Mouse (Mus musculus): ENCODE measurements at regions not wholly inside any gene's neighbourhood (a gene's known extent, or its start where the extent isn't known, plus 50 kb on each side); places are given as distances from the start of the nearest gene placed in this dataset.

DNA sequence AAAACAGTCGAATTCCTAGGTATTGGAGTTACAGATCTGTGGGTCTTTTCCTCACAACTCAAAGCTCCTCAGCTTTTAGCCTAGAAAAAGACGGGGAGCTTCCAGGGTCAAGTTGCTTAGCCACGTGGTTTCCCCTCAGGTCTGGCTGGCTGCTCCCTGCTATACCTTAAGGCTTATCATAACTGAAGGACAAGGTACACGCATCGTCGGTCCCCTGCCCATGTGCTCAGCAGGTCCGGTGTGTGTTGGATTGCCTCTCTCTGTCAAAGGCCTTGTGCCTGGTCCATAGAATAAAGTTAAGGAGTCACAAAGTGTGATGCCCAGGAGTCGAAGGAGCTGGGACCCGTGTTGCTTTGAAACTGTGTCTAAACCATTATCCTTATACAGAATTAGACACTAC, 337.7 kb upstream of the Rgma start:
- TF ChIP-seq USF1 (IDR thresholded peaks at IDR 0.05; ENCODE audit: low read depth), result no peak
- TF ChIP-seq CTCF (IDR thresholded peaks at IDR 0.05; ENCODE audit: control insufficient read depth, insufficient read depth, insufficient read length), result no peak
- no peak for TF ChIP-seq FOSL1 (IDR thresholded peaks at IDR 0.05; ENCODE audit: insufficient read depth, low read length, poor library complexity, severe bottlenecking)
